Mouse (Mus musculus) heart, embryonic 10.5 days (tissue): Measurements from ENCODE around the gene Svs4. TPM values are rescaled to one million over a fixed set of nuclear protein-coding genes. Genes with fewer than 3 reads are reported as not detected.
"Not testable (repeated sequence)": the region's sequence is repeated elsewhere in the genome, so short reads cannot be mapped to it uniquely, and the experiment has no call there.

Source experiments
- DNase-seq: peaks from one replicate; pipeline ENCODE4 v3.0.0-alpha.2; 2017; ENCODE audit warnings: low spot score
- H3K27ac ChIP-seq: fragments of 300-500 bp; sonication (generic); 2 replicates; pipeline ENCODE4 v1.5.1; 2016; ENCODE audit warnings: mild to moderate bottlenecking
- H3K27me3 ChIP-seq: fragments of 300-500 bp; sonication (generic); 2 replicates; pipeline ENCODE4 v1.6.1; 2016; ENCODE audit warnings: mild to moderate bottlenecking; ENCODE audit not compliant: poor library complexity, insufficient read depth, severe bottlenecking
- H3K36me3 ChIP-seq: fragments of 300-500 bp; sonication (generic); 2 replicates; pipeline ENCODE4 v1.6.1; 2016; ENCODE audit warnings: mild to moderate bottlenecking, moderate library complexity
- H3K4me1 ChIP-seq: fragments of 300-500 bp; sonication (generic); 2 replicates; pipeline ENCODE4 v1.6.1; 2016; ENCODE audit warnings: mild to moderate bottlenecking
- H3K4me3 ChIP-seq: fragments of 300-500 bp; sonication (generic); 2 replicates; pipeline ENCODE4 v1.5.1; 2016; ENCODE audit warnings: mild to moderate bottlenecking, moderate library complexity
- H3K9me3 ChIP-seq: fragments of 300-500 bp; sonication (generic); 2 replicates; pipeline ENCODE4 v1.6.1; 2016; ENCODE audit warnings: mild to moderate bottlenecking, moderate library complexity
- WGBS: fragments of 180-500 bp; shearing (Covaris S2); methylation state at CpG from one replicate; pipeline ENCODE4 v1.1.7; 2016; 5-methylcytosine and 5-hydroxymethylcytosine counted together
- polyA plus RNA-seq: library from polyadenylated mRNA; unstranded; fragments of >200 nt; fragmentation: Nextera tagmentation; extraction: Ambion mirVana; gene quantifications from 2 replicates; pipeline ENCODE4 v1.2.1, GENCODE M21; 2016

Svs4 gene
- not detected in 2 replicates for polyA plus RNA-seq

DNA sequence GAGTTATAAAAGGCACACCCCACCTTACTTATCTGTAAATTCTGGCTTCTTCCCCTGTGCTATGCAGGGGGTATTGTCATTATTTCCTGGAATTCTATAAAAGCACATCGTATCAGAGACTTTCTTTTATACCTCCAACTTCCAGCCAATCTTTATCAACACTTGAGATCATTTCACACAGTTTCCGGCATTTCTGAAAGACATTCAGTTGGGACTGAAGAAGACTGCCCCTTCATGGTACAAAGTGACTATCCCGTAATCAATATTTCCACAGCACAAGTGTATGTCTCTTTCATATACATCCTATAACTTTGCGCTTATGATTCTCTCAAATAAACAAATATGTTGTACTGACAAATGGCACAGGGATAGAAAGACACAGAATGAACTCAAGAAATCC lies at the start of gene Svs4:
TSS of gene Svs4 (minus strand) at position 101 of the 400 bp plus-strand sequence.
- Histone ChIP-seq H3K36me3 (no peaks in the 10 kb centered on the region), H3K27me3 (no peaks in the 10 kb centered on the region), H3K9me3 (no peaks in the 10 kb centered on the region), H3K27ac (no peak within 1 kb of the TSS), H3K4me3 (no peak within 1 kb of the TSS), H3K4me1 (no peaks in the 10 kb centered on the region)
- no peak for DNase-seq
- WGBS = 91% methylated on average over 4 of the region's 4 CpGs

DNA sequence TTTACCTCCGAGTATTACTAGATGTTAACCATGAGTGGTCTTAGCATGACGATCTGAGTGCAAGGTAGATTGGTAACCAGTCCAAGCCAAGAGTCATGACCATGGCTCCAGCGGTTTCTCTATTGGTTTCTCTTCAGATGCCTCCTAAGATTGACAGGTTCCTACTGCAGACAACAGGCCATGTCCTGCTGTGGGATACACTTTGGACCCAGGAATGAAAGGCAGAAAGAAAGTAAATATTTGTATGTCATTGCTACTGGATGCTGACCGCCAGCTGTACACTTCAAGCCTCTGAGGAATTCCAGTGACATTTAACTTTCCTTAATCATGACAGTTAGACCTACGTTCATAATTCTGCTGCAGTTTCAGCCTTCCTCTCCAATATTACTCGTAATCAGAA lies 42.7 kb upstream of the Svs4 start:
- no peaks in the 10 kb centered on the region for H3K4me1 ChIP-seq
- no peak for DNase-seq
- no peak overlapping the region for H3K4me3 ChIP-seq
- no peaks in the 10 kb centered on the region for H3K36me3 ChIP-seq
- 89% methylated on average over 6 of the region's 6 CpGs for WGBS
- H3K9me3 ChIP-seq = no peaks in the 10 kb centered on the region
- H3K27ac ChIP-seq = no peak overlapping the region
- H3K27me3 ChIP-seq = no peaks in the 10 kb centered on the region

DNA sequence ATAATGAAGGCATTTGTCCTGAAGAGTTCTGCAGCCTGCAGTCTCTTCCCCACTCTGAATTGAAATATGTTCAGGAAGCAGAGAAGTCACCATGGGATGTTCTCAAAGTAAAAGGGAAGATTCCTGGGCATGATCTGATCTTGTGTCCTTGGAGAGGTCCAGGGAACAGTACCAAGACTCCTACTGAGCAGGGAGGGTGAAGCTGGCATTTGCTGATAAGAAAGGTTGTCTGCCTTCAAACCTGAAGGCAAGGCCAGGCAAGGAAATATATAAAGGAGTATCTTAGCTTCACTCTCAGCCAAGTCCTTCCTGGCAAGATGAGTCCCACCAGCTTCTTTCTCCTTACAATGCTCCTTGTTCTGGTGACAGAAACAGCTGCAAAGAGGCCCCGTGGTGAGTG lies 38.2 kb upstream of the Svs4 start, which contains the start of gene Svs6:
TSS of gene Svs6 (plus strand) at position 301 of the 400 bp plus-strand sequence.
- not testable (repeated sequence) for H3K9me3 ChIP-seq, H3K4me1 ChIP-seq, H3K36me3 ChIP-seq, H3K4me3 ChIP-seq, DNase-seq, H3K27ac ChIP-seq, H3K27me3 ChIP-seq
- WGBS = 81% methylated on average over 1 of the region's 1 CpGs

DNA sequence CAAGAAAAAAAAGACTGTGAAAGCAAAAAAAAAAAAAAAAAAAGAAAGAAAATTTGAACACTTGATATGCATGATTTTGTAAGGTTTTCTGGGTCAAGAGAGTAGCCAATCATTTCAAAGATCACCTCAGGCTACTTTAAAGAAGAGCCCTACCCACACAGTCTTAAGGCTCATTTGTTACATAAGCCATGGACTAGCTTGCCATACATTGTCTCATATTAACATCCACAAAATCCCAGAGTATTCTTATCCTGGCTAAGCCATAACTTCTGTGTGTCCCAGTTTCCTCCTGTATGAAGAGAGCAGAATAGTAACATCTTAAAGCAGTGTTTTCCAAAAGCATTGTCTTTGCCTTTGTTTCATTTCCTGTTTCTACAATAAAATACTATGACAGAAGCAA lies 37.2 kb upstream of the Svs4 start:
- not testable (repeated sequence) for H3K27ac ChIP-seq, DNase-seq, H3K4me3 ChIP-seq, H3K9me3 ChIP-seq, H3K36me3 ChIP-seq, H3K27me3 ChIP-seq, H3K4me1 ChIP-seq

DNA sequence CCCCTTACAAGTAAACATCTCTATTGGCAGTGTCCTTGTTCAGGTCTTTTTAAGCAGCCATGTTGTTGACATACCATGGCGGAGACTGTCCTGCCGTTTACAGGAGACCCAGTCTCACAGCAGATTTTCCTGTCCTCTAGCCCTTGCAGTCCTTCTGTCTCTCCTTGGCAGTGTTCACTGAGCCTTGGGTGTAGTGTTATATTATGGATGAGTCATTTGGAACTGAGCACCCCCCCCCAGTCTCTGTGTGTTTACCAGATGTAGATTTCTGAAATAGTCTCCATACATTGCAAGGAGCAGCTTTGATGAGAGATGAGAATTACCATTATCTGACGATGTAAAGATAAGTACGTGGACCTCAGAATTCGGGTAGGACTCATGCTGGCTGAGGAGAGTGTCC lies 34.3 kb upstream of the Svs4 start:
- DNase-seq = no peak
- Histone ChIP-seq H3K4me1 (no peaks in the 10 kb centered on the region), H3K36me3 (no peaks in the 10 kb centered on the region), H3K27me3 (no peaks in the 10 kb centered on the region), H3K9me3 (no peaks in the 10 kb centered on the region), H3K4me3 (no peak overlapping the region), H3K27ac (no peak overlapping the region)
- 85% methylated on average over 5 of the region's 5 CpGs for WGBS

DNA sequence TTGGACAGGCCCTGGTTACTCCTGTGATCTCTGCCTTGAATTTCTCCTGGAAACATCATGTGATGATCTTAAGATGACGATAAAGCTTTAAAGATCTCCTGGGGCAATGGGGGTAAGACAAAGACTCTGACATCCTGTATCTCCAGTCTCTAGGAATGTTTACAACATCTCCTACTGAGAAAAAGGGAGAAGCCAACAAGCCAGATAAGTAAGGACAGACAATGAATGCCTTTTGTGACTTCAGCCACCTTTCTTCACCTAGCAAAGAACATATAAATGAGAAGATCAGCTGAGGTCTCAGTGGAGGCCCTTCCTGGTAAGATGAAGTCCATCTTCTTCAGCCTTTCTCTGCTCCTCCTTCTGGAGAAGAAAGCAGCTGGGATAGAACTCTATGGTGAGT lies 10.7 kb upstream of the Svs4 start, which contains the start of gene Svs3a:
TSS of gene Svs3a (plus strand) at position 301 of the 400 bp plus-strand sequence.
- H3K4me1 ChIP-seq, DNase-seq, H3K27me3 ChIP-seq, H3K27ac ChIP-seq, H3K4me3 ChIP-seq, H3K36me3 ChIP-seq, H3K9me3 ChIP-seq: not testable (repeated sequence)
- WGBS = 58% methylated on average over 1 of the region's 1 CpGs

DNA sequence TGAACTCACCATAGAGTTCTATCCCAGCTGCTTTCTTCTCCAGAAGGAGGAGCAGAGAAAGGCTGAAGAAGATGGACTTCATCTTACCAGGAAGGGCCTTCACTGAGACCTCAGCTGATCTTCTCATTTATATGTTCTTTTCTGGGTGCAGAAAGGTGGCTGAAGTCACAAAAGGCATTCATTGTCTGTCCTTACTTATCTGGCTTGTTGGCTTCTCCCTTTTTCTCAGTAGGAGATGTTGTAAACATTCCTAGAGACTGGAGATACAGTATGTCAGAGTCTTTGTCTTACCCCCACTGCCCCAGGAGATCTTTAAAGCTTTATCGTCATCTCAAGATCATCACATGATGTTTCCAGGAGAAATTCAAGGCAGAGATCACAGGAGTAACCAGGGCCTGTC lies 21.7 kb downstream of the Svs4 start, which contains the start of gene Svs3b:
TSS of gene Svs3b (minus strand) at position 101 of the 400 bp plus-strand sequence.
- 62% methylated on average over 1 of the region's 1 CpGs for WGBS
- H3K36me3 ChIP-seq, DNase-seq, H3K27ac ChIP-seq, H3K4me3 ChIP-seq, H3K9me3 ChIP-seq, H3K27me3 ChIP-seq, H3K4me1 ChIP-seq: not testable (repeated sequence)

DNA sequence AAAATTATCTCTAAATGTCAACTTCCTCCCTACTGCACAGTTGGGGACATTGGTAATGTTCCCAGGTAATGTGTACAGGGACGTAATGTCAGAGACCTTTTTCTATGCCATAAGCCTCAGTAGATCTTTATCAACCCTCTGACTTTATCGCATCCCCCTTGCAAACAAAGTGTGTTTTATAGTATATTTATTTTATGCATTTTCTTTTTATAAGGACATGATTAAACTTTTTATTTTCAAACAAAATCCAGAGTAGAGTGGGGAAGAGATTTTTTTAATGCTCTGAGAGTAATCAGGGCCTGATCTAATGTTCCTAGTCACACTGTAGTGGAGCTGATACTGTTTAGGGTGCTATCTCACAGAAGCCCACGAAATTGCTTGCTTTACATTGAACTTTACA lies 39.9 kb downstream of the Svs4 start, which contains the start of gene Svs2:
TSS of gene Svs2 (minus strand) at position 101 of the 400 bp plus-strand sequence.
- no peaks in the 10 kb centered on the region for H3K9me3 ChIP-seq
- DNase-seq = no peak
- no peak within 1 kb of the TSS for H3K4me3 ChIP-seq
- H3K36me3 ChIP-seq = no peaks in the 10 kb centered on the region
- no peaks in the 10 kb centered on the region for H3K4me1 ChIP-seq
- WGBS = 73% methylated on average over 3 of the region's 3 CpGs
- no peaks in the 10 kb centered on the region for H3K27me3 ChIP-seq
- no peak within 1 kb of the TSS for H3K27ac ChIP-seq

DNA sequence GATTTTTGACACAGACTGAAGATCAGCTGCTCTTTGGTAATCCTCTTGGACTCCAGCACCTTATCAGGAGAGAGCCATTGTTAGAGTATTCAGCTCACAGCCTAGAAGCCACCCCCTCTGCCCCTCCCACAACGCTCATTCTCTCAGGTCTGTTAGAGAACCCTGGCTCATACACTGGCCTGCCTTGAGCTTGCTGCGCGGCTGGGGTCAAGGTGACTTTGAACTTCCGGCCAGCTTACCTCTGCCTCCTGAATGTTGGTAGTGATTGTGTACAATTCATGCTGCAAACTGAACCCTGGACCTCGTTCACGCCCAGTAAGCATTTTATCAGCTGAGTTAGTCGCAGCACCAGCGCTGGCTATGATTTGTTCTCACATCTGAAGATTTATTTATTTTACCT lies 45.6 kb downstream of the Svs4 start:
- 81% methylated on average over 8 of the region's 8 CpGs for WGBS
- Histone ChIP-seq H3K4me3 (no peak overlapping the region), H3K9me3 (no peaks in the 10 kb centered on the region), H3K36me3 (no peaks in the 10 kb centered on the region), H3K27ac (no peak overlapping the region), H3K27me3 (no peaks in the 10 kb centered on the region), H3K4me1 (no peaks in the 10 kb centered on the region)
- no peak for DNase-seq

DNA sequence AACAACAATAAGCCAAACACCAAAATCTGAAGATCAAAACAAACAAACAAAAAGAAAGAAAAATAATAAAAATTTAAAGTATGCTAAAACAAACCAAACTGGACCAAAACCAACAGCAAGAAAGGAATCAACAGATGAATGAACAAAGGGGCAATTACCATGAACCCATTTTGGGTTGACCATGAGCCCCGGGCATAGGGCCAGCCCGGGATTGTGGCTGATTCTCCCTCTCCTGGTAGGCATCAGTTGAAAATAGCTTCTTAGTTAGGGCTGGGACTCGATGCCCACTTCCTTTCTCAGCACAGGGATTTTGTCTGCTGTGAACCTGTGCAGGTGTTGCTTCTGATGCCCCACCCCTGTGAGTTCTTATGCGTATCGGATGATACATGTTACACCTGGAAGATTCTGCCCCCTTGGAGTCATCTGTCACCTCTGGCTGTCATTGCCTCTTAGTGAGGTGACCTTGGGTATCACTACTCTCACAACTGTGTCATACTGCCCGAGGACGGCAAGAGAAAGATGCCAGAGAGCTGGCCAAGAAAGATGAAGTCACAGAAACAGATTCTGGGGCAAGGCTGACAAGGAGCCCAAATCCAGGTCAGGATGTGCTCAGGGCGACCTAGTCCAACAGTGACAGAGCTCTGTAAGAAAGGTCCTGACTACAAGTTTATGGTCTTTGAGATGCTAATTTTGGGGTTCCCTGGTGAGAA lies 49.7 kb downstream of the Svs4 start:
- Histone ChIP-seq H3K27me3 (no peaks in the 10 kb centered on the region), H3K36me3 (no peaks in the 10 kb centered on the region), H3K4me3 (no peak overlapping the region), H3K4me1 (no peaks in the 10 kb centered on the region), H3K9me3 (no peaks in the 10 kb centered on the region), H3K27ac (no peak overlapping the region)
- DNase-seq = no peak
- 83% methylated on average over 8 of the region's 8 CpGs for WGBS

Other genes starting within 250 kb of the Svs4 start
- gene Stk4, start 208.1 kb downstream of the Svs4 start, polyA plus RNA-seq = 20.5 and 23.6 TPM in 2 replicates
- 58.7 and 65.0 TPM in 2 replicates for gene Tomm34, start 207.3 kb downstream of the Svs4 start, polyA plus RNA-seq
- not detected in 2 replicates for gene Kcns1, start 107.3 kb downstream of the Svs4 start, polyA plus RNA-seq
- not detected in 2 replicates for gene Wfdc5, start 95.7 kb downstream of the Svs4 start, polyA plus RNA-seq
- gene Wfdc12, start 87.9 kb downstream of the Svs4 start, polyA plus RNA-seq = not detected in 2 replicates
- gene Wfdc15a, start 78.3 kb downstream of the Svs4 start, polyA plus RNA-seq = not detected in 2 replicates
- not detected in 2 replicates for gene Wfdc15b, start 56.8 kb downstream of the Svs4 start, polyA plus RNA-seq
- not detected in 2 replicates for gene Svs2, start 40.0 kb downstream of the Svs4 start, polyA plus RNA-seq
- gene Svs3b, start 21.8 kb downstream of the Svs4 start, polyA plus RNA-seq = not detected in 2 replicates
- gene Svs3a, start 10.8 kb upstream of the Svs4 start, polyA plus RNA-seq = not detected in 2 replicates
- gene Svs6, start 38.3 kb upstream of the Svs4 start, polyA plus RNA-seq = not detected in 2 replicates
- gene Svs5, start 54.3 kb upstream of the Svs4 start, polyA plus RNA-seq = not detected in 2 replicates
- gene Slpi, start 110.6 kb upstream of the Svs4 start, polyA plus RNA-seq = 0.92 TPM in 1 of 2 replicates, not detected in the other
- 0.02 and 0.08 TPM in 2 replicates for gene Rbpjl, start 124.7 kb upstream of the Svs4 start, polyA plus RNA-seq
- gene Matn4, start 126.7 kb upstream of the Svs4 start, polyA plus RNA-seq = 0.76 and 1.2 TPM in 2 replicates
- gene Sdc4, start 165.4 kb upstream of the Svs4 start, polyA plus RNA-seq = 37.3 and 37.8 TPM in 2 replicates
- gene Sys1, start 178.5 kb upstream of the Svs4 start, polyA plus RNA-seq = 41.2 and 52.5 TPM in 2 replicates
- gene Gm20458, start 182.5 kb upstream of the Svs4 start, polyA plus RNA-seq = 10.3 and 11.7 TPM in 2 replicates
- not detected in 2 replicates for gene Trp53tg5, start 195.3 kb upstream of the Svs4 start, polyA plus RNA-seq
- gene Dbndd2, start 207.6 kb upstream of the Svs4 start, polyA plus RNA-seq = 7.4 and 16.5 TPM in 2 replicates
- 51.0 and 59.1 TPM in 2 replicates for gene Pigt, start 219.1 kb upstream of the Svs4 start, polyA plus RNA-seq